Mouse (Mus musculus): ENCODE data around the gene Glud1. TPM values are rescaled to one million over a fixed set of nuclear protein-coding genes. Genes with fewer than 3 reads are reported as not detected.
"Not testable (repeated sequence)": the region's sequence is repeated elsewhere in the genome, so short reads cannot be mapped to it uniquely, and the experiment has no call there.

Glud1 gene
- total RNA-seq, 1 experiment from 2014 or later: 181 TPM

DNA sequence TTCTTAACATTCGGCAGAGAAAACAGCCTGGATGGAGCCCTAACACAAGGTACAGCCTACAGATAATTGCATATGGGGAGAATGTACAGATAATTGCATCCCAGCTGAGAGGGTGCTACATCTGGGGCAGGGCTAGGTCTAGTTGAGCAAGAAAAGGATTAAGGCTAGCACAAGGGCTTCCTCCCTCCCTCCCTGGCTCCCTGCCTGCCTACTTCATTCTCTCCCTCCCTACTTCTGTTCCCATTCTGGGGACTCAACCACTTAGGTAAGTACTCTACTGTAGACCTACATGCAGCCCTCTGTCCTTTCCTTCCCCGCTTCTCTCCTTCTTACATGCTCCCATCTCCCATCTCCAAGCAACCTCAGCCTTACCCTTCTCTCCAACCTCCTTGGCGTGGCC, 42.8 kb downstream of the Glud1 start:
- no peak for DNase-seq

DNA sequence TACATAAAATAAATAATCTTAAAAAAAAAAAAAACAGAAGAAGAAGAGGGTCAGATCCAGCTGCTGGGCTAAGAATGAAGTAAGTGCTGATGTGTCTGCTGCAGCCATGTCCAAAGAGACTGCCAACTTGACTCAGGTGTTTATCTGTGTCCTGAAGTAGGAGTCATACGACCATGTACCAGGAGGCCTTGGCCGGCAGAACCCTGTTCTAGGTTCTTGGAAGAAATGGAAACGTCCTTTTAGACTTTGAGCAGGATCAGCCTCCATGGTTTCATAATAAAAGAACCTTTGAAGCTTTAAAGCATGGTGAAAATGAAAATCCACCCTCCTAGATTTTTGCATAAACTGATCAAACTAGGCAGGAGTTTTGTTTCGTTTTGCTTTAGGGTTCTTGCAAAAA, 43.9 kb downstream of the Glud1 start:
- DNase-seq: no peak

DNA sequence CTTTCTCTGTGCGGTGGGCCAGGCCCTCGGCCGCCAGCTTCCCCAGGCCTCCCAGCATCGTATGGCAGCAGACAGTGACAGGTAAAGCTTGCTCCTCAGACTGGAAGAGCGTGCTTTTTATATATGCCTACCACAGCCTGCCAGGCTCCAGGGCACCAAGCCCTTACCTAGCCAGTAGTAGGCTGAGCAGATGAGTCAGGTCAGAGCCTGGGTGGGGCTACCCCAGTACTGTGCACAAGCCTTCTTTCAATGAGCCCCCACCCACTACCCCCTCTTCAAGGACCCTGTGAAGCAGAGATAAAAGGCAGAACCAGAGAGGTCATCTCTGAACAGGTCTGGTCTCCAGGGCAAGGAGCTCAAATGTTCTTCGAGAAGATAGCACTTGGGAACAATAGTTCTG, 44.8 kb downstream of the Glud1 start, which contains the start of gene Fam25c:
TSS of gene Fam25c (minus strand) at position 133 of the 400 bp plus-strand sequence.
- no peak for DNase-seq

DNA sequence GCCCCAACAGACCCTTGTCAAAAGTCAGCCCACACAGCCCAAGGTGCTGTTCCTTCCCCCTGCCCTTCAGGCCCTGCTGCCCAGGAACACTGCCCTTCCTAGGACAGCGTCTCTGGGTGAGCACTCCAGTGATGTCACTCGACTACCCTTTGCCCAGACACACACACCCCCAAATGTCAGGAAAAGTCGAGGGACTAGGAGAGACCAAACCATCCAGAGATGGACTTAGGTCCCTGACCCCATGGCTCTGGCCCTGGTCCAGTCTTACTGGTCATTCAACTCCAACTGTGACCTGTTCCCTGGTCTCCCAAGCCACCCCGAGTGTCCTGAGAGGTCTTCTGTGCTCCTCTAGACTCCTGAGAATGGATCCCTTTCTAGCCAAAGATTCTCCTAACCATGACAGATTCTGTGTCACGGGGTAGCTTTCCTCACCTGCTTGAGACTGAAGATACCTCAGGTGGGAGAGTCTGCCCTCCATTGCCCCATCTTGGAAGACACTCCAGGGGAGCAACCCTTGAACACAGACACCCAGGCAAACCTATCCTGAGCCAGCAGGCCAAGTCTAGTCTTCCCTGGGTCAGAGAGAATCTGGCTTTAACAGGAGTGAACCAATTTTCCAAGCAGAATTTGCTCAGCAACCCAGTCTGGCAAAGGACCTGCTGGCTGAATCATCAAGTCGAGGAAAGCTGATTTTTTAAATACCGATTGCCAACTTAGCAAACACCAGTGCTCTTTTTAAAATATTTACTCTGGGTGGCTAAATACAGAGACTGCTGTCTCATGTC, 47.3 kb downstream of the Glud1 start:
- DNase-seq: no peak

DNA sequence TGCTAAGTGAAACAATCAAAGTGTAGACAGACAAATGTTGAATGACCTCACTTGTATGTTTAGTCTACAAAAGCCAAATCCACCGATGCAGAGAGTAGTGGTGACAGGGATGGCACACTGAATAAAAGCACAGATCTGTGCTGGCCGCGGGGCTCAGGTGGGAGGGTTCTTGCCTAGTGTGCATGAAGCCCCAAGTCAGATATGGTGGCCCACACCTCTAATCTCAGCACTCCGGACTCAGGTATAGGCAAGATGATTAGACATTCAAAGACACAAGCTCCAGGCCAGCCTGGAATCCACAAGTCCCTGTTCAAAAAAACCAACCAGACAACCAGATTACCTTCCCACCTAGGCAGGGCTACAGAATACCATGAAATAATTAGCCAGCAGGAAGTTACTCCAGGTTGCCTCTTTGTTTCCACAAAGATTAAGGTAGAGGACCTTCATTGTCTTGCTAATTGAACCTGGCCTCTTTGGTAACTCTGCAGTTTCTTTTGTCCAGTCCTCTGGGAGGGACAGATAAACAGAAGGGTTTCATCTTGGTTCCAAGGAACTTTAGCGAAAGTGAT, 49.2 kb downstream of the Glud1 start:
- DNase-seq: no peak

- no peak for DNase-seq
Observed at GRCm38 (mm10) chr14:34360251-34360650, 49.7 kb downstream of the Glud1 start.

DNA sequence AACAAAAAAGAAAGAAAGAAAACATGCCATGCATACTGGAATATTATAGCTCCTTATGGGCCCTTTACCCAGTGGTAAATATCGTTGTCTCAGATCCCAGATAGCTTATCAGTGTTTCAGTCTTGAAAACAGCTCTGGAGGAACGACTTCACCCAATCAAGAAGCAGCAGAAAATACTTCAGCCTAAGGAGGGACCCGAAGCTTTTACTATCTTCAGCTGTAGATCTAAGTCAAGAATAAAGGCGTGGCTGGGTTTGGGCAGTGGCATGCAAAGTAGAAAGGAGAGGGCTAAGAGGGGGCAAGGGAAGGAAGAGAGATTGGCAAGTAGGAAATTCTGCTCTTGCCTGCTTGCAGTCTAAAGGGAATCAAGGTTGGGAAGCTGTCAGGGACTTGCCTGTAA, 51.6 kb downstream of the Glud1 start:
- DNase-seq: no peak

DNA sequence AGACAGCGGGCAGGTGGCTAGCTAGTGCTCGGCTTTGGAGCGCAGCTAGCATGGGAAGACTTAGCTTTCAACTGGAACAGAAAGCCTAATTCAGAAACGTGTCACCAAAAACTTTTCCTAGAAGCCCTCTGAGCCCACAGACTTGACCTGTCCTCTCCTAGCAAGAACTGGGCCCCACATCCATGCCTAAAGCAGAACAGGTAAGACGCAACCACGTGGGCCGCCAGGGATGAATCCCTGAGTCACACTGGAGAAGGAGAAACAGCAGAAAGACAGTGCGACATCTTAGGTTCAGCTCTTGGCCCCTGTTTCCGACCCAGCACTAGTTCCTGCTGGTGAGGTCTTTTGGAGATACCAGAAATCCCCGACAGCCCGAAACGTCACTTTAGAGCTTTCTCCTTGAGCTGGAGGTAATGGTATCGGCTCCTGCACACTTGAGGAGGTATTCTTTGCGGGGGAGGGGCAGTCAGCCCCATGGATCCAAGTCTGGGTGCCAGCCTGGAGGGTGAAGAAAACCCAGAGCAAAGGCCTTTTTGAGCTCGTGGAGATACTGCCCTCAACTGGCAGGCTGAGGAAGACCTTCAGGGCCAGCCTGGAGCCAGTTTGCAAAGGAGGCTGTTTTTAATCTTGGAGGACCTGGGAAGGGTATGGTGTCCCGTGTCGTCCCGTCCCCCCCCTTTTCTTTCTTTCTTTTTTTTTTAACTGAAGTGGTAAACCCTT, 52.4 kb downstream of the Glud1 start:
- peak; percentile 71 for DNase-seq

GRCm38 (mm10) chr14:34363490-34364253, 53.1 kb downstream of the Glud1 start:
- DNase-seq: peak; percentile 87

DNA sequence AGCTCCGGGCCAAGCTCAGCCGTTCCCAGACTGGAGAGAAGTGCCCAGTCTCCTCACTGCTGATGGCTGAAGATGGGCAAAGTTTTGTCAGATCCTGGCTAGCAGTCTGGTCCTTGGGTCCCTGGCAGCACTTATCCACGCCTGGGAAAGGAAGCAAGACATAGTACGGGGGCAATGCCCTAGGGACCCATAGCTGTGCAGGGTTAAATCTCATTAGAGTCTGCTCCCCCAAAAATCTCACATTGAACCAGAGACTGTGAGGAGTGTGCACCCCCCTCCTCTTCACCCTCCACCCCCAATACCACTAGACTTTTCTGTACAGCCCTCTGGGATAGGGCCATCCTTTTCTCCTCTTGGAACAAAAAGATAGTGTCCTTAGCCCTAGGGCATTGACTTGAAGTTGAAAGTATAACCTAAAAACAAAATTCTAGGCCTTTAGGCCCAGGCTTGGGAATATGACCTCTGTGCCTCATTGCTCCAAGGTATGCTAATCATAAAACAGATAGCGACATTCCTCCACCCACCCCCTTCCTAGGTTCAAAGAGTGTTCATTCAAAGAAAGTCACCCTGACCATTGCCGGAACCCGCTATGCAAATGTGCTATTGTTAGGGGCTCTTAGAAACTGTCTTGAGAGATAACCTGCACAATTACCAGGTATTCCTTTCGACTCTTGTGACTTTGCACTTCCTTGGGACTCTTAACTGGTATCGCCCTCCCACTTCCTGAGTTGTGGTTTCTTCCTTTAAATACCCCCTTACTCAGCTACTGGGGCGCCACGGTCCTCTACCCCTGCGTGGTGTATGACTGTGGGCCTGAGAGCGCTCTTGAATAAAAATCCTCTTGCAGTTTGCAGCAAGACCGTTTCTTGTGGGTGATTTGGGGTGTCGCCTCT, 54.0 kb downstream of the Glud1 start:
- not testable (repeated sequence) for DNase-seq

GRCm38 (mm10) chr14:34365147-34365507, 54.6 kb downstream of the Glud1 start:
- no peak for DNase-seq

DNA sequence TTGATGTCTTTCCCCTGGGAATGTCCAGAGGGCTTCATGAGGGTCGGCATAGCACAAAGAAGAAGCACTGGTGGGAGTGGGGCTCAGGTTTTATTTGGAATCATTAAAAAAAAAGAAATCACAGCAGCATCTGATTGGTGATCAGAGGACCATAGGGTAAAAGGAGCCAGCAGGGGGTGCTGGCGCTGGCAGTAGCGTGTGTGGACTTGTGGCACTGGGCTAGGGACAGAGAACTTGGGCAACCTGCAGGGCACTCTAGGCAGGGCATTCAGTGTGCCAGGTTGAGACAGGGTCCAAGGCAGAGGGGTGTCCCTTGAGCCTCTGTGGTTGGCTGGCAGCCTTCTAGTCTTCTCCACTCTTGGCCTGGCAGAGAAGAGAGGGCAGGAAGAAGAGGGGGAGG, 59.7 kb downstream of the Glud1 start:
- DNase-seq: peak; percentile 9

- no peak for DNase-seq
Observed at GRCm38 (mm10) chr14:34370921-34371320, 60.4 kb downstream of the Glud1 start.

GRCm38 (mm10) chr14:34371763-34372162, 61.2 kb downstream of the Glud1 start:
- DNase-seq: no peak

GRCm38 (mm10) chr14:34372646-34373045, 62.1 kb downstream of the Glud1 start:
- DNase-seq: peak; percentile 61

GRCm38 (mm10) chr14:34373581-34373980, 63.1 kb downstream of the Glud1 start:
- no peak for DNase-seq

DNA sequence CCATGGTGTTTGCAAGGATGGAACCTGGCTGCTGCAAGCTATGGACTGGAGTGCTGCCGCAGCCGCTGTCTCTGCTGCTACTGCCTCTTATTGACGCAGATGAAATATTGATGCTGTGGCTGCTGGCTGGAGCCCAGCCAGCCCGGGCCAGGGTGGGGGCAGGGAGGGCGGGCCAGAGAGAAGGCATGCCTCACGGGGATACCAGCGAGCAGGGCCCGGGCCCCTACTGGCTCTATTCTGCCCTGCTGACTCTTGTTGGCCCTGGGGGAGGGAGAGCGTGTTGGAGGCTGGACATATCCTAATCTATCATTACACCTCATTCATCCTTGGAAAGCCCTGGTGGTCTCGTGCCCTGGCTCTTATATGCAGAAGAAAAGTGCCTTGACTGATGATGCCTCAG, 64.0 kb downstream of the Glud1 start, which contains the start of gene Sncg:
TSS of gene Sncg (minus strand) at position 213 of the 400 bp plus-strand sequence.
- DNase-seq: peak; percentile 30

DNA sequence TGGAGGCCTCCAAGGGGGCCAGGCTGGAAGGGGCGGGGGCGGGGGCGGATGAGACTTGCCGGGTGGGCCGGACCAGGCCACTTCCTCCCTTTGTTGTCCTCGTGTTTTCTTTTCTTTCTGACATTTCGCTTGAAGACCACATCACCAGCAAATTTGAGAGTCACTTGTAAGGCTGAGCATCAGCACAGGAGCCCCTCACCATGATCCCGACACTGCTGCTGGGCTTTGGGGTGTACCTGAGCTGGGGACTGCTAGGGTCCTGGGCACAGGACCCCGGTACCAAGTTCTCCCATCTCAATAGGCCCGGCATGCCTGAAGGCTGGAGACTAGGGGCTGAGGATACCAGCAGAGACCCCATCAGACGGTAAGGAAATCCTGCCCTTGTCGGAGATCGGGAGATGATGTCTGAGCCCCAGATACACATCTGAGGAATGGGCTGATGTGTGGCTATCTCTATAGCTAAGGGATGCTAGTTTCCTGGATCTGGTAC, 64.9 kb downstream of the Glud1 start, which contains the start of gene Mmrn2:
TSS of gene Mmrn2 (plus strand) at position 51 of the 490 bp plus-strand sequence.
- no peak for DNase-seq

- no peak for DNase-seq
Observed at GRCm38 (mm10) chr14:34375941-34376340, 65.4 kb downstream of the Glud1 start.

- no peak for DNase-seq
Observed at GRCm38 (mm10) chr14:34377121-34377520, 66.6 kb downstream of the Glud1 start.

All from adrenal gland, postnatal 25 days (tissue).